Mouse (Mus musculus) Patski (cell line): ENCODE measurements around the gene Ehmt1. TPM values are rescaled to one million over a fixed set of nuclear protein-coding genes. Genes with fewer than 3 reads are reported as not detected.
"Not testable (repeated sequence)": the region's sequence is repeated elsewhere in the genome, so short reads cannot be mapped to it uniquely, and the experiment has no call there.

Source experiments
- ATAC-seq: fragments of 100-300 bp; one replicate; pipeline ENCODE4 v1.8.0; 2021
- CTCF ChIA-PET: fragments of 350-600 bp; sonication (Branson Sonifier 250); formaldehyde crosslinking; loops from one replicate; lab custom pipeline; 2022; ENCODE audit warnings: inconsistent platforms; lab: Charles Lee
- POLR2A ChIA-PET: fragments of 350-600 bp; sonication (Branson Sonifier 250); formaldehyde crosslinking; loops from one replicate; lab custom pipeline; 2022; ENCODE audit warnings: antibody characterized with exemption, inconsistent platforms; lab: Charles Lee
- DNase-seq: peaks from one replicate; pipeline ENCODE4 v3.0.0-alpha.2; 2011; ENCODE audit warnings: low read depth, low spot score
- H3K27me3 ChIP-seq: fragments of 371-371 bp; one replicate; pipeline ENCODE4 v1.5.1; 2021
- CTCF ChIP-seq: fragments of 100-300 bp; IDR thresholded peaks from one replicate; pipeline ENCODE4 v1.5.1; 2021
- in situ Hi-C: fragments of 300-500 bp; cut with MboI; formaldehyde crosslinking; loops from 3 replicates; pipeline ENCODE4 v1.11.1; 2018; ENCODE audit warnings: low pct_unique_long_range_greater_than_20kb, mixed read lengths
- polyA plus RNA-seq: library from polyadenylated mRNA; unstranded; gene quantifications from one replicate; pipeline ENCODE4 v1.2.3, GENCODE M21; 2021

The Ehmt1 gene
- polyA plus RNA-seq = 43.4 TPM

DNA sequence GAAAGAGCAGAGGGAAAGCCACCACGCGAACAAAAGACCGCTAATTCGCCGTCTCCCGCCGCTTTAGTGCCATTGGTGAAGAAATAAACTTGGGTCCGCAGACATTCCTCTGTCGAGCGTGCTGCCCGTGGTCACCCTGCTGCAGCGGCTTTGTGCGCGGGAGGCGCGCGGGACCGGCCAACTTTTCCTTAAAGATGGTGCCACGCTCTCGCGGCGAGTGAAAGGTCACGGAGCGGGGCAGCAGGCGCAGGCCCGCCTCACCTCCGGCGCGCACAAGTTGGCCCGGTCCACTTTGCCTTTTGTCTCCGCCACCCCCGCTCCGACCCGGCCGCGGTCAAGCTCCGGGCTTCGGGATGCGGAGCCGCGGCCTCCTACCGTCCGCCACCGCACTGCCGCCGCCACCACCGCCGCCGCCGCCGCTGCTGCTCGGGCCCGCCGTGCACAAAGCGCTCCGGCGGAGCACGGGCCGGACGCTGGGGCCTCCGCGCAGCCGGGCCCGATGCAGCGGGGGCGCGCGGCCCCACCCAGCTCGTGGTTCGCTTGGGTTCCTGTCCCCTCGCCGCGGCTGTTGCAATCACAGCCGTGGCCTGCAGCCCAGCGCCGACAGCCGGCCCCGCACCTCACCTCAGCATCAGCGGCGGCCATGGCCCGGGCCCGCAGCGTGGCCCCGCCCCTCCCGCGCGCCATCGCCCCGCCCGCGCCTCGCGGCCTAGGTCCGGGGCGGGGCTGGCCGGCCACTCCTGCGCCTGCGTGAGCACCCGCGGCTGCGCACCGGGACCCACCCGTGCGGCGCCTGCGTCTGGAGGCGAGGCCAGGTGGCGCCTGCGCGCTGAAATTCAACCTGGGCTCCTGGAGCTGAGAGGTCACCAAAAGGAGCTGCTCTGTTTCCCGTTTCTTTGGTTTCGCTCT, at the start of gene Ehmt1:
TSS of gene Ehmt1 (minus strand) at position 685 of the 909 bp plus-strand sequence.
- CTCF ChIA-PET = interaction anchor here (0.9 to 2.8 kb wide), 3 partner anchors 11 to 44 kb away, joined by 3 to 9 read pairs (median 4); no protein-coding TSS in a partner anchor

DNA sequence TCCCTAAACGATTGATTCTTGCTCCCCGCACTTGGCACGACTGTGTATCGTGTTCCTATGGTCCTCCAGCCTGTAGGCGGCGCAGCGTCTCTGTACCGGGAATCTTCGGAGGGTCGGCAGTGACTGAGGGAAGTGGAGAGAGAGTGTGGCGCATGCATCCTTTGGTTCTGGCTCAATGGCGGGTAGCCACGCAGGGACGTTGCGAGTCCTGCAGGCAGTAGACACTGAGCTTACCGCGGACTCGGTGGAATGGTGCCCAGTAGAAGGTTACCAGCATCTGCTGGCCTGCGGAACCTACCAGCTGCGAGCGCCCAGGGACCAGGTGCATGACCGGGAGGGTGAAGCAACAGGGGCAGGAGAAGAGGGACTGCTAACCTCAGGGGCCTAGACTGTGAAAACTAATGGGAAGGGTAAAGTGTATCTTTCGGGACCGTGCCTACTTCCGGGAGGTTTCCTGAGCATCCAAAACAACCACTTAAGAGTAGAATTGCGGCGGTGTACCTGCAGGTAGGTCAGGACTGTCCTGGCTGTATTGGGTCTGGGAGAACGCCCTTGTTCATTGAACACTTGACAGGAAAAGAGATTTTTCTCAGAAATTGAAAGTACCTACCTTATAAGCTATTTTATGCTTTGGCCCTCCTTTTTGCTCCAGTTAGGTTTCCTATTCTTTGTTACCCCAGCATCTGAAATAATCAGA, 43.0 kb upstream of the Ehmt1 start, which contains the start of gene Dph7:
TSS of gene Dph7 (plus strand) at position 97 of the 697 bp plus-strand sequence.
- ATAC-seq (peak; percentile 83), DNase-seq (peak; percentile 35)
- POLR2A ChIA-PET = interaction anchor here (0.8 to 1.4 kb wide), 3 partner anchors 8 to 22 kb away, joined by 3 to 7 read pairs (median 3); no protein-coding TSS in a partner anchor
- TF ChIP-seq CTCF = peak; percentile 95
- in situ Hi-C loops = no loop called here
- CTCF ChIA-PET = interaction anchor here (0.8 to 3.2 kb wide), 8 partner anchors 9 to 94 kb away, joined by 3 to 24 read pairs (median 5); partner anchors contain the start of genes Arrdc1 and Ehmt1
- no peaks in the 10 kb centered on the region for H3K27me3 ChIP-seq

More for the DNA sequence above, at the start of gene Ehmt1:
- TF ChIP-seq CTCF = no peak
- H3K27me3 ChIP-seq = no peaks in the 10 kb centered on the region
- in situ Hi-C loops = no loop called here
- POLR2A ChIA-PET = interaction anchor here (1.0 to 1.5 kb wide), 5 partner anchors 9 to 55 kb away, joined by 3 to 6 read pairs (median 4); partner anchors contain the start of gene Zmynd19
- no peak for DNase-seq
- peak; percentile 87 for ATAC-seq

DNA sequence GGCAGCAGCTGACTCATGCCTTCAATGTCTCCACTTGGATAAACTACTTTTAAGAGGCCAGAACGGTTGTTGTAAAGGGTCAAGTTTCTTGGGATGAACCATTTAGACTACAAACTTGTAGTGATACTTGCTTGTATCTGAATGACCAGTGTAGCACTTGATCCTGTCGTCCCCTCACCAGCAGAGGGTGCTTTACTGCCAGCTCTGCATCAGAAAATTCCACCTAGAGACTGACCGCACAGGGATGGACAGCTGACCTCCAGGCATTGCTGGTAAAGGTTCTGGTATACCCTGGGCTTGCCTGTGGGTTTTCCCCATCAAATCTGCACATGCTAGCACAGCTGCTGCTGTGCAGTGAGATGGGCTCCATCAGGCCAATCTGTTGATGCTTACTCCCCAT, 41.5 kb upstream of the Ehmt1 start:
- ChIA-PET CTCF (interaction anchor here (0.6 to 3.2 kb wide), 6 partner anchors 8 to 58 kb away, joined by 3 to 24 read pairs (median 4); partner anchors contain the start of gene Pnpla7), POLR2A (interaction anchor here (1.3 to 1.4 kb wide), 2 partner anchors 9 to 10 kb away, joined by 3 to 6 read pairs; no protein-coding TSS in a partner anchor)
- ATAC-seq (no peak), DNase-seq (no peak)
- in situ Hi-C loops = no loop called here
- TF ChIP-seq CTCF = peak; percentile 59
- no peaks in the 10 kb centered on the region for H3K27me3 ChIP-seq

- DNase-seq (no peak), ATAC-seq (no peak)
- POLR2A ChIA-PET = interaction anchor here (1.6 kb wide), 1 partner anchor 8 kb away, joined by 6 read pairs; no protein-coding TSS in a partner anchor
- in situ Hi-C loops = no loop called here
- no peak for TF ChIP-seq CTCF
- CTCF ChIA-PET = interaction anchor here (3.3 kb wide), 1 partner anchor 9 kb away, joined by 24 read pairs; the partner anchor contains the start of gene Dph7
- no peaks in the 10 kb centered on the region for H3K27me3 ChIP-seq
Observed at GRCm38 (mm10) chr2:24952537-24953055, 33.2 kb upstream of the Ehmt1 start.

GRCm38 (mm10) chr2:24950189-24950535, 30.7 kb upstream of the Ehmt1 start:
- ATAC-seq = peak; percentile 63
- in situ Hi-C loops = no loop called here
- TF ChIP-seq CTCF = no peak
- DNase-seq = no peak
- ChIA-PET CTCF (interaction anchor here (1.0 to 1.6 kb wide), 3 partner anchors 9 to 15 kb away, joined by 4 to 7 read pairs (median 5); partner anchors contain the start of genes Arrdc1 and Dph7), POLR2A (interaction anchor here (0.9 kb wide), 1 partner anchor 11 kb away, joined by 3 read pairs; no protein-coding TSS in a partner anchor)
- no peaks in the 10 kb centered on the region for H3K27me3 ChIP-seq

GRCm38 (mm10) chr2:24949421-24950188, 30.2 kb upstream of the Ehmt1 start, which contains the start of gene Zmynd19:
Gene Zmynd19, plus strand, starts transcription at chr2:24949792.
- CTCF ChIA-PET = interaction anchor here (1.0 to 1.6 kb wide), 5 partner anchors 10 to 28 kb away, joined by 3 to 7 read pairs (median 5); partner anchors contain the start of genes Arrdc1 and Dph7
- ATAC-seq = peak; percentile 96
- H3K27me3 ChIP-seq = no peaks in the 10 kb centered on the region
- in situ Hi-C loops = no loop called here
- POLR2A ChIA-PET = interaction anchor here (0.7 to 0.9 kb wide), 2 partner anchors 30 to 261 kb away, joined by 3 to 4 read pairs; partner anchors contain the start of gene Ehmt1
- DNase-seq = no peak
- no peak for TF ChIP-seq CTCF

- TF ChIP-seq CTCF = peak; percentile 64
- in situ Hi-C loops, DNase-seq, CTCF ChIA-PET, ATAC-seq: not testable (repeated sequence)
- POLR2A ChIA-PET = interaction anchor here (0.7 kb wide), 1 partner anchor 14 kb away, joined by 4 read pairs; no protein-coding TSS in a partner anchor
- peaks cover 15% of the 10 kb centered on the region for H3K27me3 ChIP-seq
Observed at GRCm38 (mm10) chr2:24944304-24944703, 24.9 kb upstream of the Ehmt1 start.

DNA sequence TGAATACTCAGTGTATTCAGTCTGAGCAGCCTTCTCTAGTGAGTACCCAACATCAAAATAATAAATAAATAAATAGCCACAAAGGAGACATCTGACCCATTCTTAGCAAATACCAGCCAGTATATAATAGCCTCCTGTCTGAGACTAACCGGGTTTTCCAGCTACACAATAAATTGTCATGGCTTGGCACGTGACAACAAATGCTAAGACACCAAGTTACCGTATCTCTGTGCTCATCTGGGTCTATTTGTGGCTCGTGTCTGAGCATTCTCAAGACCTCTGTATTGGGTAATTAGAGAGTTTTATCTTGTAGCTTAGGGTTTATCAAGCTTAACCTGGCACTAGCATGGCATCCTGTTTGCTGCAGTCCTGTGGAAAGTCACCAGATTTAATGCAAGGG, 22.7 kb upstream of the Ehmt1 start:
- H3K27me3 ChIP-seq = peaks cover 18% of the 10 kb centered on the region
- ChIA-PET POLR2A (no interaction called here), CTCF (no interaction called here)
- TF ChIP-seq CTCF = no peak
- ATAC-seq = no peak
- no peak for DNase-seq
- in situ Hi-C loops = no loop called here
